Mouse (Mus musculus) neural tube, embryonic 13.5 days (tissue): ENCODE data around the gene Rps6kc1. TPM values are rescaled to one million over a fixed set of nuclear protein-coding genes. Genes with fewer than 3 reads are reported as not detected.

ENCODE experiments used
- ATAC-seq: fragments of 200-750 bp; cut with Nextera tagmentation; 2 replicates; pipeline ENCODE4 v1.8.0; 2017; ENCODE audit warnings: low read depth, mild to moderate bottlenecking, moderate TSS enrichment, moderate library complexity
- H3K27ac ChIP-seq: fragments of 300-500 bp; sonication (generic); replicated peaks from 2 replicates; pipeline ENCODE4 v1.5.1; 2015; ENCODE audit warnings: moderate library complexity, mild to moderate bottlenecking, inconsistent platforms
- H3K27me3 ChIP-seq: fragments of 300-500 bp; sonication (generic); 2 replicates; pipeline ENCODE4 v1.6.1; 2015; ENCODE audit warnings: mild to moderate bottlenecking, inconsistent platforms
- H3K36me3 ChIP-seq: fragments of 300-500 bp; sonication (generic); 2 replicates; pipeline ENCODE4 v1.6.1; 2015; ENCODE audit warnings: mild to moderate bottlenecking, inconsistent platforms
- H3K4me1 ChIP-seq: fragments of 300-500 bp; sonication (generic); replicated peaks from 2 replicates; pipeline ENCODE4 v1.6.1; 2015; ENCODE audit warnings: inconsistent platforms
- H3K4me2 ChIP-seq: fragments of 300-500 bp; sonication (generic); 2 replicates; pipeline ENCODE4 v1.6.1; 2015; ENCODE audit warnings: inconsistent platforms, mild to moderate bottlenecking, moderate library complexity
- H3K4me3 ChIP-seq: fragments of 300-500 bp; sonication (generic); 2 replicates; pipeline ENCODE4 v1.5.1; 2015; ENCODE audit warnings: mild to moderate bottlenecking, inconsistent platforms
- H3K9ac ChIP-seq: fragments of 300-500 bp; sonication (generic); 2 replicates; pipeline ENCODE4 v1.6.1; 2015; ENCODE audit warnings: moderate library complexity, mild to moderate bottlenecking, inconsistent platforms
- H3K9me3 ChIP-seq: fragments of 300-500 bp; sonication (generic); 2 replicates; pipeline ENCODE4 v1.6.1; 2016; ENCODE audit warnings: inconsistent platforms
- whole genome bisulfite sequencing: fragments of 180-500 bp; shearing (Covaris S2); methylation state at CpG from one replicate; pipeline ENCODE4 v1.1.7; 2015; 5-methylcytosine and 5-hydroxymethylcytosine counted together
- polyA plus RNA-seq: library from polyadenylated mRNA; unstranded; fragments of >200 nt; fragmentation: Nextera tagmentation; extraction: Ambion mirVana; gene quantifications from 2 replicates; pipeline ENCODE4 v1.2.1, GENCODE M21; 2015

Gene Rps6kc1
- polyA plus RNA-seq, 1 experiment from 2014 or later = 26.9 TPM

GRCm38 (mm10) chr1:190831839-190832497 lies 79.6 kb downstream of the Rps6kc1 start:
- Histone ChIP-seq H3K4me3 (no peak overlapping the region), H3K4me2 (no peak overlapping the region), H3K36me3 (peaks cover 27% of the 10 kb centered on the region), H3K27ac (no peak overlapping the region), H3K9ac (no peak overlapping the region), H3K9me3 (no peaks in the 10 kb centered on the region), H3K4me1 (no peaks in the 10 kb centered on the region), H3K27me3 (no peaks in the 10 kb centered on the region)
- 55% methylated on average over 10 of the region's 10 CpGs for WGBS
- no peak for ATAC-seq

- Histone ChIP-seq H3K9me3 (no peaks in the 10 kb centered on the region), H3K27ac (no peak overlapping the region), H3K4me1 (no peaks in the 10 kb centered on the region), H3K4me3 (no peak overlapping the region), H3K27me3 (no peaks in the 10 kb centered on the region), H3K9ac (no peak overlapping the region), H3K36me3 (peaks cover 13% of the 10 kb centered on the region; the same call in 1 of the 2 replicates), H3K4me2 (no peak overlapping the region)
- ATAC-seq = no peak
- WGBS = 91% methylated on average over 9 of the region's 9 CpGs
Measured at GRCm38 (mm10) chr1:190826486-190827034, 85.0 kb downstream of the Rps6kc1 start.

- Histone ChIP-seq H3K4me2 (no peak overlapping the region), H3K27ac (no peak overlapping the region), H3K36me3 (peaks cover 13% of the 10 kb centered on the region; the same call in 1 of the 2 replicates), H3K4me3 (no peak overlapping the region), H3K9me3 (no peaks in the 10 kb centered on the region), H3K4me1 (no peaks in the 10 kb centered on the region), H3K9ac (no peak overlapping the region), H3K27me3 (no peaks in the 10 kb centered on the region)
- 95% methylated on average over 4 of the region's 4 CpGs for WGBS
- ATAC-seq = no peak
Measured at GRCm38 (mm10) chr1:190823745-190824144, 87.8 kb downstream of the Rps6kc1 start.

GRCm38 (mm10) chr1:190816141-190816540 lies 95.4 kb downstream of the Rps6kc1 start:
- H3K9me3 ChIP-seq = no peaks in the 10 kb centered on the region
- H3K27ac ChIP-seq = no peak overlapping the region
- no peak overlapping the region for H3K4me3 ChIP-seq
- H3K27me3 ChIP-seq = peaks cover 9% of the 10 kb centered on the region
- WGBS = 80% methylated on average over 11 of the region's 11 CpGs
- no peak overlapping the region for H3K4me2 ChIP-seq
- 0 out of 2 replicates have a peak, but pooled peaks cover 6% of the 10 kb centered on the region for H3K36me3 ChIP-seq
- ATAC-seq = no peak
- peaks cover 33% of the 10 kb centered on the region for H3K4me1 ChIP-seq
- no peak overlapping the region for H3K9ac ChIP-seq

GRCm38 (mm10) chr1:190810408-190810807 lies 101.2 kb downstream of the Rps6kc1 start:
- Histone ChIP-seq H3K4me3 (no peak overlapping the region), H3K4me2 (no peak overlapping the region), H3K9me3 (no peaks in the 10 kb centered on the region), H3K4me1 (peaks cover 36% of the 10 kb centered on the region), H3K36me3 (peaks cover 10% of the 10 kb centered on the region; the same call in 1 of the 2 replicates), H3K27ac (no peak overlapping the region), H3K9ac (no peak overlapping the region), H3K27me3 (peaks cover 25% of the 10 kb centered on the region)
- ATAC-seq = no peak
- WGBS = 76% methylated on average over 6 of the region's 6 CpGs

GRCm38 (mm10) chr1:190808766-190809221 lies 102.8 kb downstream of the Rps6kc1 start:
- H3K36me3 ChIP-seq = peaks cover 10% of the 10 kb centered on the region; the same call in 1 of the 2 replicates
- H3K9me3 ChIP-seq = no peaks in the 10 kb centered on the region
- WGBS = 9% methylated on average over 19 of the region's 19 CpGs
- H3K9ac ChIP-seq = peak overlapping the region; percentile 35; the same call in 1 of the 2 replicates
- peak; percentile 62; the same call in 1 of the 2 replicates for ATAC-seq
- H3K4me2 ChIP-seq = peak overlapping the region; percentile 42
- peak overlapping the region; percentile 3; the same call in 1 of the 2 replicates for H3K4me3 ChIP-seq
- peaks cover 25% of the 10 kb centered on the region for H3K27me3 ChIP-seq
- peak overlapping the region; percentile 49 for H3K27ac ChIP-seq
- peaks cover 27% of the 10 kb centered on the region for H3K4me1 ChIP-seq

- Histone ChIP-seq H3K4me3 (no peak overlapping the region), H3K4me1 (peaks cover 16% of the 10 kb centered on the region), H3K9me3 (no peaks in the 10 kb centered on the region), H3K9ac (no peak overlapping the region), H3K36me3 (peaks cover 10% of the 10 kb centered on the region; the same call in 1 of the 2 replicates), H3K27ac (no peak overlapping the region), H3K4me2 (no peak overlapping the region), H3K27me3 (peaks cover 23% of the 10 kb centered on the region)
- WGBS = 88% methylated on average over 8 of the region's 8 CpGs
- ATAC-seq = no peak
Measured at GRCm38 (mm10) chr1:190806817-190807216, 104.8 kb downstream of the Rps6kc1 start.

GRCm38 (mm10) chr1:190798668-190799067 lies 112.9 kb downstream of the Rps6kc1 start:
- H3K27ac ChIP-seq = no peak overlapping the region
- no peak for ATAC-seq

GRCm38 (mm10) chr1:190797483-190798058 lies 114.0 kb downstream of the Rps6kc1 start:
- no peaks in the 10 kb centered on the region for H3K27me3 ChIP-seq
- no peaks in the 10 kb centered on the region for H3K9me3 ChIP-seq
- no peak overlapping the region for H3K4me3 ChIP-seq
- no peak overlapping the region for H3K27ac ChIP-seq
- H3K4me2 ChIP-seq = no peak overlapping the region
- WGBS = 74% methylated on average over 11 of the region's 11 CpGs
- H3K9ac ChIP-seq = no peak overlapping the region
- peaks cover 36% of the 10 kb centered on the region for H3K4me1 ChIP-seq
- peaks cover 25% of the 10 kb centered on the region for H3K36me3 ChIP-seq
- no peak for ATAC-seq

More at GRCm38 (mm10) chr1:190798668-190799067, 112.9 kb downstream of the Rps6kc1 start:
- peaks cover 25% of the 10 kb centered on the region for H3K36me3 ChIP-seq
- H3K9ac ChIP-seq = no peak overlapping the region
- peaks cover 36% of the 10 kb centered on the region for H3K4me1 ChIP-seq
- 80% methylated on average over 11 of the region's 11 CpGs for WGBS
- H3K27me3 ChIP-seq = no peaks in the 10 kb centered on the region
- H3K9me3 ChIP-seq = no peaks in the 10 kb centered on the region
- no peak overlapping the region for H3K4me2 ChIP-seq
- H3K4me3 ChIP-seq = no peak overlapping the region

GRCm38 (mm10) chr1:190796745-190797482 lies 114.7 kb downstream of the Rps6kc1 start:
- 38% methylated on average over 7 of the region's 7 CpGs for WGBS
- no peaks in the 10 kb centered on the region for H3K27me3 ChIP-seq

GRCm38 (mm10) chr1:190791638-190792037 lies 119.9 kb downstream of the Rps6kc1 start:
- Histone ChIP-seq H3K36me3 (0 out of 2 replicates have a peak, but pooled peaks cover 11% of the 10 kb centered on the region), H3K9ac (no peak overlapping the region), H3K27me3 (no peaks in the 10 kb centered on the region), H3K4me1 (peaks cover 17% of the 10 kb centered on the region), H3K4me3 (no peak overlapping the region), H3K4me2 (no peak overlapping the region), H3K27ac (no peak overlapping the region), H3K9me3 (no peaks in the 10 kb centered on the region)
- ATAC-seq = no peak
- 86% methylated on average over 6 of the region's 6 CpGs for WGBS

More at GRCm38 (mm10) chr1:190796745-190797482, 114.7 kb downstream of the Rps6kc1 start:
- Histone ChIP-seq H3K9ac (peak overlapping the region; percentile 31; the same call in 1 of the 2 replicates), H3K9me3 (no peaks in the 10 kb centered on the region), H3K4me3 (no peak overlapping the region), H3K4me1 (peaks cover 36% of the 10 kb centered on the region), H3K4me2 (no peak overlapping the region), H3K27ac (no peak overlapping the region), H3K36me3 (peaks cover 25% of the 10 kb centered on the region)
- ATAC-seq = peak; percentile 65; the same call in 1 of the 2 replicates
